Mouse (Mus musculus): ENCODE results near the gene H2-D1. TPM values are rescaled to one million over a fixed set of nuclear protein-coding genes. Genes with fewer than 3 reads are reported as not detected.
"Not testable (repeated sequence)": the region's sequence is repeated elsewhere in the genome, so short reads cannot be mapped to it uniquely, and the experiment has no call there.

Gene H2-D1
- total RNA-seq, 2 experiments from 2014 or later: 262 to 467 TPM

GRCm38 (mm10) chr17:35254241-35255098 lies 8.1 kb upstream of the H2-D1 start:
- ATAC-seq (replicated peaks; ENCODE audit: poor library complexity): peak; percentile 59

- no peak for ATAC-seq (replicated peaks; ENCODE audit: poor library complexity)
These were observed 7.2 kb upstream of the H2-D1 start for GRCm38 (mm10) chr17:35255301-35255700.

GRCm38 (mm10) chr17:35255704-35256103 lies 6.8 kb upstream of the H2-D1 start:
- no peak for ATAC-seq (replicated peaks; ENCODE audit: poor library complexity)

- no peak for ATAC-seq (replicated peaks; ENCODE audit: poor library complexity)
These were observed 5.2 kb upstream of the H2-D1 start for GRCm38 (mm10) chr17:35257378-35257777.

- ATAC-seq (replicated peaks; ENCODE audit: poor library complexity): peak; percentile 56
These were observed 4.6 kb upstream of the H2-D1 start for GRCm38 (mm10) chr17:35257824-35258491.

GRCm38 (mm10) chr17:35258492-35259478 lies 3.7 kb upstream of the H2-D1 start:
- ATAC-seq (replicated peaks; ENCODE audit: poor library complexity): peak; percentile 69

- ATAC-seq (replicated peaks; ENCODE audit: poor library complexity): no peak
These were observed 2.9 kb upstream of the H2-D1 start for GRCm38 (mm10) chr17:35259621-35260020.

GRCm38 (mm10) chr17:35261651-35262050 lies 879 bp upstream of the H2-D1 start:
- ATAC-seq (replicated peaks; ENCODE audit: poor library complexity): no peak

GRCm38 (mm10) chr17:35263523-35263883 lies 973 bp downstream of the H2-D1 start:
- ATAC-seq (replicated peaks; ENCODE audit: poor library complexity): no peak

GRCm38 (mm10) chr17:35267399-35268086 lies 5.0 kb downstream of the H2-D1 start:
- no peak for ATAC-seq (replicated peaks; ENCODE audit: poor library complexity)

- ATAC-seq (replicated peaks; ENCODE audit: poor library complexity): peak; percentile 89
These were observed 7.3 kb downstream of the H2-D1 start for GRCm38 (mm10) chr17:35269653-35270347.

GRCm38 (mm10) chr17:35272249-35272648 lies 9.7 kb downstream of the H2-D1 start:
- ATAC-seq (replicated peaks; ENCODE audit: poor library complexity): no peak

GRCm38 (mm10) chr17:35274770-35275169 lies 12.2 kb downstream of the H2-D1 start:
- peak; percentile 92 for ATAC-seq (replicated peaks; ENCODE audit: poor library complexity)

- ATAC-seq (replicated peaks; ENCODE audit: poor library complexity): no peak
These were observed 13.9 kb downstream of the H2-D1 start for GRCm38 (mm10) chr17:35276304-35276864.

- no peak for ATAC-seq (replicated peaks; ENCODE audit: poor library complexity)
These were observed 15.5 kb downstream of the H2-D1 start for GRCm38 (mm10) chr17:35278049-35278448.

GRCm38 (mm10) chr17:35278957-35279688 lies 16.6 kb downstream of the H2-D1 start:
- no peak for ATAC-seq (replicated peaks; ENCODE audit: poor library complexity)

GRCm38 (mm10) chr17:35280276-35280675 lies 17.7 kb downstream of the H2-D1 start:
- ATAC-seq (replicated peaks; ENCODE audit: poor library complexity): no peak

- no peak for ATAC-seq (replicated peaks; ENCODE audit: poor library complexity)
These were observed 22.9 kb downstream of the H2-D1 start for GRCm38 (mm10) chr17:35285431-35285830.

- not testable (repeated sequence) for ATAC-seq (replicated peaks; ENCODE audit: poor library complexity)
These were observed 33.3 kb downstream of the H2-D1 start for GRCm38 (mm10) chr17:35295796-35296195.
